Mouse (Mus musculus) testis, adult 2 months (tissue): Measurements from ENCODE around the gene Pop5. TPM values are rescaled to one million over a fixed set of nuclear protein-coding genes. Genes with fewer than 3 reads are reported as not detected.

Source experiments
- H3K27ac ChIP-seq: fragments of 200-500 bp; 2 replicates; pipeline ENCODE4 v1.5.1; 2012; ENCODE audit warnings: low read depth, low read length; ENCODE audit not compliant: control insufficient read depth, insufficient read depth
- H3K27me3 ChIP-seq: fragments of 200-500 bp; 2 replicates; pipeline ENCODE4 v1.6.1; 2012; ENCODE audit warnings: mild to moderate bottlenecking, low read length, moderate library complexity; ENCODE audit not compliant: control insufficient read depth, insufficient read depth
- H3K36me3 ChIP-seq: fragments of 200-500 bp; 2 replicates; pipeline ENCODE4 v1.6.1; 2012; ENCODE audit warnings: mild to moderate bottlenecking, low read length; ENCODE audit not compliant: control insufficient read depth, insufficient read depth
- H3K4me1 ChIP-seq: fragments of 200-500 bp; 2 replicates; pipeline ENCODE4 v1.6.1; 2012; ENCODE audit warnings: low read length; ENCODE audit not compliant: control insufficient read depth, insufficient read depth
- H3K4me3 ChIP-seq: fragments of 200-500 bp; 2 replicates; pipeline ENCODE4 v1.5.1; 2012; ENCODE audit warnings: low read depth, mild to moderate bottlenecking, low read length, moderate library complexity, mixed read lengths; ENCODE audit not compliant: control insufficient read depth
- CTCF ChIP-seq: fragments of 200-500 bp; IDR thresholded peaks from 2 replicates; pipeline ENCODE4 v1.5.1; 2012; ENCODE audit warnings: low read depth, mild to moderate bottlenecking, inconsistent platforms, low read length, moderate library complexity; ENCODE audit not compliant: control insufficient read depth, insufficient read depth, insufficient replicate concordance
- POLR2A ChIP-seq: fragments of 200-500 bp; IDR thresholded peaks from 2 replicates; pipeline ENCODE4 v1.6.1; 2012; ENCODE audit warnings: low read depth, mild to moderate bottlenecking, inconsistent platforms, low read length, moderate library complexity; ENCODE audit not compliant: control insufficient read depth
- polyA plus RNA-seq: library from polyadenylated mRNA; depleted of rRNA; stranded (reverse); fragments of >200 nt; gene quantifications from 2 replicates; pipeline ENCODE4 v1.2.3, GENCODE M21; 2012

Pop5 gene
- polyA plus RNA-seq, 1 experiment, result 15.5 TPM

DNA sequence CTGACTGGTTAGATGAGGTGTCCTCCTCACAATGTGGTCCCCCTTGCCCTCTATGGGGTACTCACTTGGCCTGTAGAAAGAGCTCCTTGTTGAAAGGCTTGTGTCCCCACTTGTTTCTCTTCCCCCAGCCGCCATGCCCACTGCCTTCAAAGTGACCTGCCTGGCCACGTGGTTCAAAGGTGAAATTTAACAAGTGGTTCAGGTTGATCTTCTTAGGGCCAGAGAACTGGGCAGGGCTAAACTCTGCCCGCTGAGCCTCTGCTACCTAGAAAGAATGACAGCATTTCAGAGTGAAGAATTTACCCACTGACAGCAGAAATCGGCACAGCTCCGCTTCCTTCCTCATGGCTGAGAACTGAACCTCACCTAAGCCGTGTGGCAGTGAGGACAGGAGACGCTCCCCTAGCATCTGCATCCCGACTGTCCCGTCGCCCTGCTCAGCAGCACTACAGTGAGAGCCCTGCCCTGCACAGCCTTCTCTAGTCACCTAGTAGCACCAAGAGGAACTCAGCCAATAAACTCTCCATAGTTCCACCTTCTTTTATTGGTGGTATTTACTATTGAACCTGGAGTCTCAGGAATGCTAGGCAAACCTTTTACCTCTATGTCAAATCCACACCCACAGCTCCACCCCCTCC is 21.4 kb downstream of the Pop5 start:
- Histone ChIP-seq H3K4me1 (no peaks in the 10 kb centered on the region; the same call in 1 of the 2 replicates), H3K4me3 (no peak overlapping the region), H3K36me3 (peaks cover 7% of the 10 kb centered on the region), H3K27me3 (no peaks in the 10 kb centered on the region), H3K27ac (no peak overlapping the region)
- TF ChIP-seq CTCF (no peak), POLR2A (no peak)

DNA sequence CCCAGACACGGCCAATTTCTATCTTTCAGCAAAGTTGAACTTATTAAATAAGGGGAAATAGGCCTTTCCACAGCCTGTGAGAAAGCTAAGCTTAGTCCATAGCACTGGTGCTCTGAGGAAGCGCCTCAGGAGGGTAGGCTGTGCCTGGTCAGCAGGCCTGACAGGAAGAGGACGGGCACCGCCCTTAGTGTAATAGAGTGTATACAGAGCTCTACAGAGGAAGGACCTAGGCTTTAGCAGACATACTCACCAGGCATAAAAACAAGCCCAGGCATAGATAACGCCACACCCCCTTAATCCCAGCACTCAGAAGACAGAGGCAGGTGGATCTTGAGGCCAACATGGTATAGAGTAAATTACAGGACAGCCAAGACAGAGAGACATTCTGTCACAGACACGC is 24.7 kb downstream of the Pop5 start:
- Histone ChIP-seq H3K27me3 (no peaks in the 10 kb centered on the region), H3K4me3 (no peak overlapping the region), H3K4me1 (no peaks in the 10 kb centered on the region; the same call in none of the 2 replicates), H3K27ac (no peak overlapping the region), H3K36me3 (peaks cover 5% of the 10 kb centered on the region)
- no peak for TF ChIP-seq POLR2A

DNA sequence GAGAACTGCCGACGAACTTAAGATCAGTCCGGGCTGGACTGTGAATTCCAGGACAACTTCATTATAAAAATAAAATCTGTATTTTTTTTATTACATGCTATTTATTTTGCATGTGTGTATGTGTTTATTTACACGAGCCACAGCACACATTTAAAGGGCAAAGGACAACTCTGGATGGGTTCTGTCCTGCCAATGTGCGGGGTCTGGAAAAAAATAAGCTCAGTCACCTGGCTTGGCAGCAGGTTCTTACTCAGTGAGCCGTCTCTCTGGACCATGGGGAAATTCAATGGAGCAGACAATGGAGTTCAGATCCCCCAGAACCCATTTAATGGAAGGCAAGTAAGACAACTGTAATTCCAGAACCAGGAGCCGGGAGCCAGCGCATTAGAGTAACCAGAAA is 25.5 kb downstream of the Pop5 start:
- Histone ChIP-seq H3K4me1 (no peaks in the 10 kb centered on the region; the same call in none of the 2 replicates), H3K27ac (no peak overlapping the region), H3K27me3 (no peaks in the 10 kb centered on the region), H3K36me3 (peaks cover 5% of the 10 kb centered on the region), H3K4me3 (no peak overlapping the region)
- no peak for TF ChIP-seq CTCF
- no peak for TF ChIP-seq POLR2A

DNA sequence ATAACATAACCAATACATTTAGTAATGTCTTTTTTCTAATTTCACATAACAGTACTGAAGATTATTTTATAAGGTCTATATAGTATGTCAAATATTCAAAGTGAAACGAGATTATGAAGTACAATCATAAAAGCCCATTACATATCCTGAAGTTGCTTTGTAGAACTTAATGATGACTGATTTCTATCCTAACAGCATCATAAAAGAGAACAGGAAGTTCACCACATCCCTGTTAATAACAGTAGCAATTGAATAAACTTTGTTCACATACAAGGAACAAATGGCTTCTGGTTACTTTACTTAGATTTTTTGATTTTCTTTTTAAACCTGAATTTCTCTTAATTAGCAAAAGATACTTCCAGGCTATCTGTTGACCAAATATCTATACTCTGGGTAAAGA is 26.2 kb downstream of the Pop5 start:
- Histone ChIP-seq H3K4me1 (peaks cover 3% of the 10 kb centered on the region), H3K27me3 (no peaks in the 10 kb centered on the region), H3K27ac (no peak overlapping the region), H3K36me3 (peaks cover 5% of the 10 kb centered on the region), H3K4me3 (no peak overlapping the region)
- TF ChIP-seq POLR2A, result no peak
- TF ChIP-seq CTCF, result no peak

DNA sequence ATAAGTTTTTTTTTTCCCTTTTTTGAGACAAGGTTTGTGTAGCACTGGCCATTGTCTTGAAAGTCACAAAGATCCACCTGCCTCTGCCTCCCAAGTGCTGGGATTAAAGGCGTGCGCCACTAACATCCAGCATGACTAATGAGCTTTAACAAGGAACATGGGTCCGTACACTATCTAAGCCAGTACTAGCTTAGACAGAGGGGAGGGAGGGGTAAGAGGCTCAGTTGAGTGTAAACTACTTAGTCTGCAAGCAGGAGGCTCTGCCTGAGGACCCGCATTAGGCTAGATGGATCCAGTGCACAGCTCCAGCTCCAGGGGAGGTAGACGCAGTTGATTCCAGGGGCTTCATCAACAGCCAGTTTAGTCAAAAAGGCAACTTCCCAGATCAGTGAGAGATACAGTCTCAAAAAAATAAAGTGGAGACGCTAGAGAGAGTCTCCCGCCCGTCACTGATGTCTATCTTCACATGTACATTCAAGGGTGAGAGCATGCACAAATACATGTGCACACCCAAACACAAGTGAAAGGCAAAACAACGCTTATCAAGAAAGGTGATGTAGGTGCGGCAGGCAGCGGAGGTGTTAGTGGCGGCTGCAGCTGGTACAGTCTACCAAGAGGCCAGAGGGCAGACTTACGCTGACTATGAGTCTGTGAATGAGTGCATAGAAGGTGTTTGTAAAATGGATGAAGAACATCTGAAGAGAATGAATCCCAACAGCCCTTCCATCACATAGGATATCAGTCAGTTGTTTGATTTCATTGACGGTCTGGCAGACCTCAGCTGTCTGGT is 27.1 kb downstream of the Pop5 start:
- TF ChIP-seq CTCF (no peak), POLR2A (no peak)
- H3K36me3 ChIP-seq, result peaks cover 4% of the 10 kb centered on the region
- H3K27me3 ChIP-seq, result no peaks in the 10 kb centered on the region
- no peak overlapping the region for H3K27ac ChIP-seq
- peaks cover 6% of the 10 kb centered on the region for H3K4me1 ChIP-seq
- no peak overlapping the region for H3K4me3 ChIP-seq

DNA sequence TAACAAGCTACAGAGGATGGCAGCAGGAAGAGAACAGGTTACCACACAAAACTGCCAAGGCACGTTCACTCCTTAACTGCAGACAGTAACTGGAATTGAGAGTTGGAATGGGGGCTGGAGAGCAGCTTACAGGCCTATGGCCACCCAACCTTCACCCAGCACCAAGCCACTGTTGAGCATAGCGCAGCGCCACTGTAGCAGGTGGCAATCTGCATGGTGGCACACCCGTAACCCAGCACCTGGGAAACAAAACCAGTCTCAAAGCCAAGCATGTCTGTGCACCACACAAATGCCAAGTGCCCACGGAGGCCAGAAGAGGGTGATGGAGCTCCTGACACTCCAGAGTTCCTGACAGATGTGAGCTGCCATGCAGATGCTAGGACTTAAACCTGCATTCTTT is 30.7 kb downstream of the Pop5 start:
- no peaks in the 10 kb centered on the region for H3K36me3 ChIP-seq
- no peak overlapping the region for H3K4me3 ChIP-seq
- H3K4me1 ChIP-seq, result peaks cover 8% of the 10 kb centered on the region
- no peak overlapping the region for H3K27ac ChIP-seq
- no peaks in the 10 kb centered on the region for H3K27me3 ChIP-seq
- no peak for TF ChIP-seq POLR2A
- TF ChIP-seq CTCF, result no peak

DNA sequence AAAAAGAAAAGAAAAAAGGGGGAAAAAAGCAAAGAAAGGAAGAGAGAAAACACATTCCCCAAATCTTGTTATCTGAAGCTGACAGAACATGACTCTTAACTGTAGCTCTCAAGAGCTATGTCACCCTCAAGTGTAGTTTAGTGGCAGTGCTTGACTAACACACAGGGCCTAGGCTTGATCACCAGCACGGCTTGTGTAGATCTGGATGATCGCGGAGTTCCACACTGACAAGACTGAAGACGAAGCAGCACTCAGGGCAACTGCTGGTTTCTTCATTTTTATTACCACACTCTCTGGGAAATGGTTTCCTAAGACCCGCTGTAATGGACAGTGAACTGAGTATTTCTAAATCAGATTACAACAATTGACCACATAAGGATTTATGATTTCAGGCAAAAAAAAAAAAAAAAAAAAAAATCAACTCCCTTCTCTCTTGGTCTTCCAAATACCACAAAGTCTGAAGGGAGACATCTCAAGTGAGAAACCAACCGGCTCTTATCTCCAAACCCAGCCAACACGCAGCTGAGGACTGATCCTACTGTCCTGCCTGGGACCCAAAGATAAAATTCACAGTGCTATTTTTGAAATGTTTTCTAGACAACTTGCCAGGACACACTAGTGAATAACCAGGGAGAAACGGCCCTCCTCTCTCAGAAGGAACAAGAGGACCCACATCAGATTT is 31.3 kb downstream of the Pop5 start:
- no peaks in the 10 kb centered on the region for H3K36me3 ChIP-seq
- H3K4me3 ChIP-seq, result no peak overlapping the region
- TF ChIP-seq POLR2A (no peak), CTCF (no peak)
- peaks cover 9% of the 10 kb centered on the region for H3K4me1 ChIP-seq
- no peak overlapping the region for H3K27ac ChIP-seq
- H3K27me3 ChIP-seq, result no peaks in the 10 kb centered on the region
